34 mouse cellular contexts compared by ENCODE assay signal in the genomic region with DNA sequence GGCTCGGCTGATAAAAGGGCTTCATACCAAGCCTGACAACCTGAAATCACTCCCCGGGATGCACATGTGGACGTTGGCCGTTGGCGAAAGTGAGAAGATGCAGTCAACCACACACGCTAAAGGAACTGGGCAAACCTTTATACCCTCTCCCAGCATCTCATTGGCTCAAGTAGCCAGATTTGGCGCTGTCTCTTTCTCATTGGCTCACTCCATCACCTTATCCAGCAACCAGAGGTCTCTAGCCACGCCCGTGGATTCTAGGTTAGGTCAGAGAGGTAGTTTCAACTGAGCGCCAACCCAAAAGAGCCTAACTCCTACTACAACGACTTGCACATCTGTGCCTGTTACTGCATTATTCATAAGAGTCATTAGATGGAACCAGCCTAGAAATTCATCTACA. TPM values are rescaled to one million over a fixed set of nuclear protein-coding genes. Genes with fewer than 3 reads are reported as not detected.
"Had no signal": no experiment of that assay in that cellular context is flagged by ENCODE, and none has a peak within 500 bp of the region (broad histone marks: within the 10 kb centered on the region; RNA-seq: fewer than 3 reads in every experiment).

No protein-coding gene starts in this region.

- H3K36me3 ChIP-seq: heart, embryonic 12.5 days; heart, embryonic 13.5 days; heart, embryonic 15.5 days; hindbrain, embryonic 10.5 days; hindbrain, embryonic 12.5 days; hindbrain, embryonic 13.5 days; hindbrain, embryonic 15.5 days; intestine, embryonic 15.5 days; kidney, embryonic 15.5 days had no signal

- H3K9me3 ChIP-seq: heart, embryonic 12.5 days; heart, embryonic 13.5 days; heart, embryonic 15.5 days; hindbrain, embryonic 10.5 days; hindbrain, embryonic 12.5 days; hindbrain, embryonic 13.5 days; hindbrain, embryonic 15.5 days; intestine, embryonic 15.5 days; kidney, embryonic 15.5 days had no signal

- H3K27me3 ChIP-seq: heart, embryonic 12.5 days; heart, embryonic 15.5 days; hindbrain, embryonic 12.5 days; hindbrain, embryonic 15.5 days; intestine, embryonic 15.5 days; kidney, embryonic 15.5 days had no signal

- DNase-seq: heart, postnatal 10 days; heart, postnatal 14 days; heart, postnatal 36 days; heart, postnatal 4 days; kidney, adult 11 months; kidney, adult 18-20 months; kidney, adult 2 months; kidney, adult 8-10 months; kidney, adult 9 months; kidney, postnatal 10 days; kidney, postnatal 14 days; kidney, postnatal 25 days; kidney, postnatal 36 days; kidney, postnatal 4 days; layer of hippocampus, adult 9-11 months; layer of hippocampus, postnatal 36 days had no signal

- H3K27ac ChIP-seq: heart, embryonic 13.5 days; heart, embryonic 15.5 days; hindbrain, embryonic 10.5 days; hindbrain, embryonic 12.5 days; hindbrain, embryonic 13.5 days; hindbrain, embryonic 14.5 days; hindbrain, embryonic 15.5 days; hindbrain, postnatal 0 days; intestine, embryonic 15.5 days; kidney, embryonic 15.5 days; kidney, postnatal 0 days; layer of hippocampus, adult 2 months; left cerebral cortex, adult 2 months had no signal

- H3K4me1 ChIP-seq: heart, embryonic 15.5 days; hindbrain, embryonic 10.5 days; hindbrain, embryonic 15.5 days; intestine, embryonic 15.5 days had no signal

- H3K4me3 ChIP-seq: heart, embryonic 12.5 days; heart, embryonic 13.5 days; heart, embryonic 15.5 days; hindbrain, embryonic 10.5 days; hindbrain, embryonic 12.5 days; hindbrain, embryonic 13.5 days; hindbrain, embryonic 15.5 days; intestine, embryonic 15.5 days; kidney, embryonic 15.5 days; layer of hippocampus, adult 2 months; left cerebral cortex, adult 2 months had no signal

RNA-seq across cellular contexts. Expression of gene Gm5475, which starts 30.5 kb away (rescaled TPM):
- polyA plus RNA-seq: heart, embryonic 12.5 days; heart, embryonic 14.5 days; heart, embryonic 15.5 days; heart, embryonic 16.5 days; hindbrain, embryonic 10.5 days; hindbrain, embryonic 11.5 days; hindbrain, embryonic 12.5 days; intestine, embryonic 14.5 days had no signal
